Mouse (Mus musculus): Measurements from ENCODE around the gene Nr2f2.
A peak's percentile ranks its signal among the peaks of the same experiment; 100 is the strongest.

Gene Nr2f2

DNA sequence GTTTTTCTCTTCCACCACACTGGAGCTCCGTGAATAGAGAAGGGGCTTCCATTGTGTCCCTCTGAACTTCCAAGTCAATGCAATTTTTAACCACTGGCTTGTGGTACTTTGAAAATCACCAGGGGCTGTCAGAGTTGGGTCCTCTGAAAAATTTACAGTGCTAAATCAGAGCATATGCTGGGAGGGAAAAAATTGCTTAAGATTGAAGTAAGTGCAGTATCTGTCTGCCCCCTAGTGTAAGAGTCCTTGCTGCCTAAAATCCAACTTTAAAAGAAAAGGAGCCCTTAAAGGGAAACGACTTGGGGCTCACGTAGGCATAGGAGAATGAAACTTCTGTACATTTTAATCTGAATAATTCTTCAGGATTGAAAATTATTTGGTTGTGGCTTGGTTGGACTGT, 1.7 kb downstream of the Nr2f2 start:
- no peak for DNase-seq

DNA sequence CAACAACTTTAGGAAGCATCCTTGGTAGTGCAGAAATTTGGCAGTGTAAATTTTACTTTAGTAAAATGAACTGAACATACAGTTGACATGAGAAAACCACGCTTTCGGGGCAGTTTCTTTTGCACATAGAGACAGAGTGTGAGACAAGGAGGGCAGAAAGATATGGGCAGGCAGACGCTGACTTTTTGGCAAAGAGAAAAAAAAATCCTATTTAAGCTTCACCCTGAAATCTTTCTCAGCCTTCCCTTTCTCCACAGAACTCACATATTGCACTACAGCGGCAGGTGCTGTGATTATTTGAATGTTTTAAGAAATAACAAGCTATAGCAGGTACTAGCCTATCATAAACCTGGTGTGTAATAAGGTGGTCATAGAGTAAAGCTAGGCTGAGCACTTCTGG, 3.2 kb downstream of the Nr2f2 start:
- DNase-seq: no peak

DNA sequence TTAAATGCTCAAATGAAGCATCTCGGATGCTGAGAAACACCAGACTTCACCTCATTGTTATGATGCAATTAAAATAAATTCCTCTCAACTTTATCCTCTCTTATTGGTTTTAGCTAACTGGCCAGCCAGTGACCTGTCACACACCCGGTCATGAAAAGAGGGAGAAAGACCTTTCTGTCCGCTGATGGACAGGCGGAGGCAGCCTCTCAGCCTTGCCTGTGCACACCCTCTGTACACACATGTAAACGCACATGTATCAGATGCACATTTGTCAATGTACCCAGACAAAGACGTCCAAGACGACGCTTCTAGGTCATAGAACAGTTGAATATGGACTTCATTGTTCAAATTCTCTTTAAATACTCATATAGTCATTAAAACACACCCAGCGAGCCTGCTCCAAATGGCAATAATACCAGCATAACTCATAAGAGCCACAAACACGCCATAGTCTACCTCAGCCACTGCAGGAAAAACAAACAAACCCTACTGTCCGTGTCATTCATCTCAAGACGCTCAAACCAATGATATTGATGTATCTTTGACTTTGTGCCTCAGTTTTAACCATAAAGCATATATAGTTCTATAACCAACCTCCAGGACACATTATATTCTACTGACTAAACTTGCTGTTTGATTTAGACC, 3.9 kb downstream of the Nr2f2 start:
- DNase-seq: no peak

DNA sequence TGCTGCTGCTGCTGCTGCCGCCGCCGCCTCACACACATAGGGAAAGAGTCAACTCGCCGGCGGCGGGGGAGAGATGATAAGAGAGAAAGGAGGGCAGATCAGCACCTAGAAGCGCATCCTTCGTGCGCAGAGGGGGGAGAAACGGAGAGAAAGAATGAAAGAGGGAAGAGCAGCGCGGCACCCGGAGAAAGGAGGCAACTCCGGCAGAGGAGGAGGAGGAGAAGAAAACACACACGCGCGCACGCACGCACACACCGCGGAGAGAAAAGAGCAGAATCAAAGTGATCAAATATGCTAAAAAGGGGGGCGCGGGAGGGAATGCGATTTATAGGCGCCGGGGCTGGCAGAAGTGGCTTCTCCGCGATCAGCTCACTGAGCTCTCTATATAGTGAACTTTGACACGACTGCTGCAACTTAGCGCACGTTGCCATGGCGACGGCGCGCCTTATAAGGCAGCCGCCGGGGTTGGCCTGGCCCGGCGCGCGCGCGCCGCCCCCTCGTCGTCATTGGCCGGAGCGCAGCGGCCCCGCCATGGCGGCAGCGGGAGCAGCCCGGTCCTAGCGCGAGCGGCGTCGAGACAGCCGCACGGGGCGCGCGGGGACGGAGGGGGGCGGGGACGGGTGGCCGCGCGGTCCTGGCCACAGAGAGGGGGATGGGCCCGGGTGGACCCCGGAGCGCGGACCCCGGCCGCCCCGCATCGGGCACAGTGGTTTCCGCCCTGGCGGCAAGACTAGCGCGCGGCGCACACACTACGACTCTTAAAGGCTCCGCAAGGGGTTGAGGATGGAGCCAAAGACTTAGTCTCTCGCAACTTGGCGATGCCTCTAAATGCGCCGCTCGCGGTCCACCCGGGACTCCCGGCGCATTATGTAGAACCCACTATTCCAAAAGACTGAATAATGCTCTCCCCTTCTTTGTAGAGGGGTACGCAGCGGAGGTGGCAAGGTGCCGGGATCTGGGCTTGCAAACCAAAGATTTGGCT, 4.9 kb downstream of the Nr2f2 start:
- DNase-seq: peak; percentile 70

DNA sequence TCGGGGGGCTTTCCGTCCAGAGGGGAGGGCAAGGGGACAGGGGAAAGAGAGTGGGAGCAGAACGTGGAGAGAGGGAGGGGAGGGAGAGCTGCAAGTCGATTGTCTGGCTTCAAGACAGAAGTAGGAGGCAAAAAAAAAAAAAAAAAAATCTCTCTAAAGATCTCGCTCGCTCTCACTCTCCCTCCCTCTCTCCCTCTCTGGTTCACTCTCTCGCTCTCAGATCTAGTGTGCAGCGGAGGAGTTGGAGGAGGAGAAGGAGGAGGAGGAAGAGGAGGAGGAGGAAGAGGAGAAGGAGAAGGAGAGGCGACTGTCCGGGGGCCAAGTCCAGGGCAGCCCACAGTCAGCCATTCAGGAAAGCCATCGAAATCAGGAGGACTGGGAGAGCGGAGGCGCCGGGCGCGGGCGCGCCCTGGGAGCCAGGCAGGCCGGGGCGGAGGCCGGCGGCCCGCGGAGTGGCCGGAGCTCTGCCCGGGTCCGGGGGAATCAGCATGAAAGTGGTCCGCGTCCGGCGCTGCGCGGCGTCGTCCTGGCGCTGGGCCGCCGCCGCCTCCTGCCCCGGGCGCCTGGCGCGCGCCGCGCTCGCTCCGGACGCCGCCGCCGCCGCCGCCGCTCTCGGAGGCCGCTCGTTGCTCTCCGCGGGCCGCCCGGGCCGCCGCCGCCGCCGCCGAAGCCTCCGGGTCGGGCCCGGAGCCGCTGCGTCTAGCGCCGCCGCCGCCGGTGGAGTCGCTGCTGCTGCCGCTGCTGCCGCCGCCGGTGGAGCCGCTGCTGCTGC, 5.7 kb downstream of the Nr2f2 start:
- DNase-seq: no peak

DNA sequence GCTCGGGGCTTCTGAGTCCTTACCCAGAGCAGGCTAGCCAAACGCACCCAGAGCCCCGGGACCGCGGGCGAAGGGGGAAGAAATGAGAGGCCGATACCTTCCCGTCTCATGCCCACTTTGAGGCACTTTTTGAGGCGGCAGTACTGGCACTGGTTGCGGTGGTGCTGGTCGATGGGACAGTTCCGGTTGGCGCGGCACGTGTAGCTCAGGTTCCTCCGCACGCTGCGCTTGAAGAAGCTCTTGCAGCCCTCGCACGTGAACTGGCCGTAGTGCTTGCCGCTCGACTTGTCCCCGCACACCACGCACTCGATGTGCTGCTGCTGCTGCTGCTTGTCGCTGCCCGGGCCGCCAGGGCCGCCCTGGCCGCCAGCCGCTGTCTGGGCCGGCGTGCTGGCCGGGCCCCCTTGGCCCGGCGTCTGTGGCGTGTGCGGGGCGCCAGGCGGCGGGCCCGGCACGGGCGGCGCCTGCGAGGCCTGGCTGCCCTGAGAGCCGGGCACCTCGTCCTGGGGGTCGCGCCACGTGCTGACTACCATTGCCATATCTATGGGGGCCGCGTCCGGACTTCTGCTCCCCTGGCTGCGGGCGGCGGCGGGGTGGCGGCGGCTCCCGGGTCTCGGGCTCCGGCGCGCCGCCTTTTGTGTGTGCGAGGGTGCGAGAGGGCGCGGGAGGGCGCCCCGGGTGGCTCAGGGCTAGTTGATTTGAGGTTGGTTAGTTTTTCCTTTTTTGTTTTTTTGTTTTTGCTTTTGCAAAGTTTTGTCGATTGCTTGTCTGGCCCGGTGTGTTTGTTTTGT, 6.5 kb downstream of the Nr2f2 start:
- no peak for DNase-seq

DNA sequence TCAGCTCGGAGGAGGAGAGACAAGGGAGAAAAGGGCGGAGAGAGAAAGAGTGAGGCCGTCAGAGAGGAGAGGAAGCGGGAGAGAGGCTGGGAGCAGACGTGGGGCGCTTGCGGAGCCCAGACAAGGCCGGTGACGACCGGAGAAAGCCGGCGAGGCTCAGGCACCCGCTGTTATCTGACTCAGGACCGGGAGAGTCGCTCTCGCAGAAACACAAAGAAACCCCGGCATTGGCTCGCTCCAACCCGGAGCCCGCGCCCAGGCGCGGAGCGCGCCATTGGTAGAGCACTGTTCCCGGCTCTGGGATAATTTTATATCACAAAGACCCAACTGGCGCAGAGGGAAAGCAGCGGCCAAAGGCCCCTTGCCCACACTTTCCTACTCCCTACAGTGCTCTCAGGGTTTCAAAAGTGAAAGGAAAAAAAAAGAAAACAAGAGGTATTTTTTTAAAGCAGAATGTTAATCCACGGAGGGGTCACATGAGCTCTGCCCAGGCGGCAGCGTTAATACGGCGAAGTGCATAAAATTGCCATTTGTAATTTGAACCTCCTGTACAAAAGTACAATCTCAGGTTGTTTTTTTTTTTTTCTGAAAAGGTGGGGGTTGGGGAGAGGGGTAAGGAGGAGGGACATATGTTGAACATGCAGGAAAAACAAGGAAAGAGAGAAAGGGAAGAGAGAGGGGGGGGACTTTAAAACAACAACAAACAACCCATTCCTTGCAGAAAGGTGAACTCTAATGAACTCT, 7.5 kb downstream of the Nr2f2 start:
- DNase-seq: no peak

DNA sequence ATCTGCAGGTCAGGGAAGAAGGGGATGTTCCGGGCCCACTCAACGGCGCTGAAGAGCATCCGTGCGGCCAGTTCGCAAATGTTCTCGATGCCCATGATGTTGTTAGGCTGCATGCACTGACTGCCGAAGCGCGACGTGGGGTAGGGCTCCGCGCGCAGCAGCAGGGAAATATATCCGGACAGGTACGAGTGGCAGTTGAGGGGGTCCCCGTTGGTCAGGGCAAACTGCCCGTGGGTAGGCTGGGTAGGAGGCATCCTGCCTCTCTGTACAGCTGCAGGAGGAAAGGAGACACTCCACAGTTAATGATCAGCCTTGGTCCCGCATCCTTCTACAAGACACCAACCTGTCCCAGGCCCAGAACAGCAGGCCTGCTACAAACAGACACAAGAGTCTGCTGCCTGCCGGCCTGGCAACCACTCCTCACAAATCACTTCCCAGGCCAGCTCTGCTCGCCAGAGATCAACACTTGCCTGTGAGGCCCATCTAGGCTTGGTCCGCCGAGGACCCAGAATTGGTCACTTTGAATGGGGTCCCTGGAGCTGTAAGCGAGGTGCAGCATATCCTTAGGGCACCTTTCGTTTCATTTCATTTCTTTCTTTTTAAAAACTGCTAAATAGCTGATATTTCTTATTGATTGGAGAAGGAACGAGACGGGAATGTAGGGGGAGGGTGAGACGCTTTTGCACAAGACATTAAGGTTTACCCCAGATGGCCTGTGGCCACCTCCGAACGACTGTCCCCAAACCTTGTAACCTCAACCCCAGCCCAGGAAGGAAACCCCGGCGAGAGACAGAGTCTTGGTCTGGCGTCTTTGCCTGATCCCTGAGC, 8.3 kb downstream of the Nr2f2 start:
- DNase-seq: no peak

DNA sequence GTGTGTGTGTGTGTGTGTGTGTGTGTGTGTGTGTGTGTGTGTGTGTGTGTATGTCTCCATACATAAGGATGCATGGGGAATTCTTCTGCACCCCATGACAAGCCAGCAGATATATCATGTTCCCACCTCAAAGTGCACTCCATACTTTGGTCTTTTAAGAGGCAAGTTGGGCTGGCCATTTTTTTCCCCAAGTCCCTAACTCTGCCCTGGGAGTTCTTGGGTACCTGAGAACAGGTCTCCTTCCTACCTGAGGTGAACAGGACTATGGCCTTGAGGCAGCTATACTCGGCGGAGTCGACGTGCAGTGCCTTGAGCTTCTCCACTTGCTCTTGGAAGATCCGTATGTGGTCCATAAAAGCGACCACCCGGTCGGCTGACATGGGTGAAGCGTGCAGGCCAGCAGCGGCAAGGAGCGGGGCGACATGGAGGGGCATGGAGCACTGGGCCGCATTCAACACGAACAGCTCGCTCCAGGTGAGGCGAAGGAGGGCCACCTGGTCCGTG, 9.0 kb downstream of the Nr2f2 start:
- no peak for DNase-seq

DNA sequence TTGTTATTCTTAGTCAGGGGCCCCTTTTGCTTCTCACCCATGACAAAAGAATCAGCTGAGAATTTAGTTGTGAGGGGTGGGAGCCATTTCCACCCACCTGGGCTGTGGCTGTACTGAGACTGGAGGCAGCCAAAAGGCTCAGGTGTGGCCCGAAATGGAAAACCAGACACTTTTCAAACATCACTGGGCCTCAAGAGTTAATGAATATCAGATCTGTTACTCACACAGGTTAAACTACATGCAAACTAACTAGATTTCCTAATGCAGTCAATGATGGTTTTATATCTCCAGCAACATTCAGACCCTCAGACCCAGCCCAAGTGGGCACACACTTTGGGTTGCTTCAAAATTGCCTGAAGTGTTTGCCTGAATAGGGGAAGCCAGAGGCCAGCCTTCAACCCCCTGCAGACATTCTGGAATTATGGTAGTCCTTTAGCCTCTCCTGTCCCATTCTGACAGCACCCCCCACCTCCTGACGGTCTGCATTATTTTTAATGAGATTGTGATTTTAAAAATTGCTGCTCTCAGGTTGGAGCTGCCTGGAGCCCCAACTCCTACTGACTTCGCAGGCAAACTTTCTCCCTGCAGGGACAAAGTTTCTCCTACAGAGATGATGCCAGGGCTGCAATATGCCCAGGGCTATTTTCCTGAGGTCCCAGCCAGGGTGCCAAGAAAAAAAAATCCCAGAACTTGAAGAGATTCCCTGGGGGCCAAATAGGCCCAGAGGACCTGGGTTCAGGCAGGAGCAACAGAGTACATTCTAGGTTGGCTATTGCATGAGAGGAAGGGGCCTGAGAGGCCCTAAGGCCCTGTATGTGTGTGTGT, 9.6 kb downstream of the Nr2f2 start:
- no peak for DNase-seq

DNA sequence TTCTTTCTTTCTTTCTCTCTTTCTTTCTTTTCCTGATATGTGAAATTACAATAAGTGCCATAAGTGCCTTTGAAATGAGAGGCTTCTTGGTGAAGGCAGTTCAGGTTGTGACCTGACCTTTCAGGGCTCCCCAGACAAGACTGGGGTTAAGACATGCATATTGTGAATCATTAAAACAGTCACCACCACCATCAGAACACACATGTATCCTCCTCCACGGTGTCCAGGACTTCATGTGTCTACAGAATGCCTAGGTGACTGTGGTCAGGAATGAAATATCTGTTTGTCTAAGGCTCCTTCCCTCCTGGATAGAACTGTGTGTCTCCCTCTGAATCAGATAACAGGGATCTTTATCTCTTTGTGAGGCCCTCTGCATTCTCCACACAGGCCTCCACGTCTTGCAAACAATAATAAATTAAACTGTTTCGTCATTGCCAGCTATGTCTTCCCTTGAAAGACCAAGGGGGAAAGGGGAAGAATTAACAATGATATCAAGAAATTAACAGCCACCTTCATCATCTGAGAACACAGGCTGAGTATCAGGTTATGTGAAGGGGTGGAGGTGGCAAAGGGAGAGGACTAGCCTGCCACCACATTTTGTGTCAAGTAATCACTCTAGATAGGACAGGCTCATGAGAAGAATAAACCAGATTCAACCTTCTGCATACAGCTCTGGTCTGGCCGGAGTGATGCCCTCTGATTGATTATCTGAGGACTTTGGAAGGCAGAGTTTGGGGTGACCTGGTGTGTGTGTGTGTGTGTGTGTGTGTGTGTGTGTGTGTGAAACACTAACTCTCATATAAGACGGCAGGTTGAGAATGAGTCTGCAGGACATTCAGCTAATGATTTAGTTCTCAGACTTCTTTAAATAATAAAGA, 10.6 kb downstream of the Nr2f2 start:
- no peak for DNase-seq

DNA sequence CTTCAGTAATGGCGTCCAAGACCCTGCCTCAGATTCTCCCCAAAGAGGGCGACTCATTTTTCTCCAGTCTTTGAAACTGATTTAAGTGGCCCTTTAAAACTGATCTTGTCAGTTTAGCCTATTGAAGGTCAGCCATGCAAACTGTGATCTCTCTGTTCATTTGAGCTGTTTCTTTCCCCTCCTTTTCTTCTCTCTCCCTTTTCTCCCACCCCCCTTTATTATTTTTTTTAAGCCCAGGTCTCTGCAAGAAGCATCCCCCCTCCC, 11.2 kb downstream of the Nr2f2 start:
- no peak for DNase-seq

DNA sequence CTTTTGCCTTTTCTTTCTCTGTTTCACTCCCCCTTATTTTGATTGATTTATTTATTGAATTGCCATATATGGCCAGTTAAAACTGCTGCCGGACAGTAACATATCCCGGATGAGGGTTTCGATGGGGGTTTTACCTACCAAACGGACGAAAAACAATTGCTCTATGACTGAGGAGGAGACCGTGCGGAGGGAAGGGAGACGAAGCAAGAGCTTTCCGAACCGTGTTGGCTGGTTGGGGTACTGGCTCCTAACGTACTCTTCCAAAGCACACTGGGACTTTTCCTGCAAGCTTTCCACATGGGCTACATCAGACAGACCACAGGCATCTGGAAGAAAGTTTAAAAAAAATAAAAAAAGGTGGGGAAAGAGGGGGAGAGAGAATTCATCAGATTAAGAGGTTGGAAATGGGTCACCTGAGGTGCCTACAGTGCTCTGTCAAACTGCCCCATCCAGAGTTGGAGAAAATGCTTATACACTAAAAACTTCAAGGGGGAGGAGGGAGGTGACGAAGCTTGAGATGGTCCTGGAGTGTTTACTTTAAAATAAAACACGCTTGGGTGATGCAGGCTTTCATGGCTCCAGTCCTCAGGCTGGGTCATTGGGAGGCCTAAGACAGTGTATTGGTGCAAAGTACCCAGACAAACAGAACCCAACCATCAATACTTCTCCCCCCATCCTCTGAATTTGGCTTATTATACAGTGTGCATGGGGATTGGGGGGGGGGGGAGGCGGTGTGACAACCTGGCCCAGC, 11.8 kb downstream of the Nr2f2 start:
- no peak for DNase-seq

DNA sequence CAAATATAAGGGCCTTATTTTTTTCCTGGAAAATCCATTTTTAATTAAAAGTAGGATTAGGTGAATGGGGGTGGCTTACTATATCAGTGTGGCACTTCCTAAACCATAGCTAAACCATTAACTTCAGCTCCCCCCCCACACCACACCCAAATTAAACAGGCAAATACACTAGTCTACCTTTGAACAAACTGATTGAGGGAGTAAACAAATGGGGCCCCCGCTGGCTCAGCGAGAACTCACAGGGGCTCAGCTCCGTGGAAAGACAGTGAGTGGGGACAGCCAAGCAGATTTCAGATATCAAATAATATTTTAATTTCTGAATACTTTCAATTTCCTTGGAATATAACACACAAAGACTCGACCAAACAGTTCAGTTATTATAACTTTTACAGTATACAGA, 13.4 kb downstream of the Nr2f2 start:
- DNase-seq: no peak

DNA sequence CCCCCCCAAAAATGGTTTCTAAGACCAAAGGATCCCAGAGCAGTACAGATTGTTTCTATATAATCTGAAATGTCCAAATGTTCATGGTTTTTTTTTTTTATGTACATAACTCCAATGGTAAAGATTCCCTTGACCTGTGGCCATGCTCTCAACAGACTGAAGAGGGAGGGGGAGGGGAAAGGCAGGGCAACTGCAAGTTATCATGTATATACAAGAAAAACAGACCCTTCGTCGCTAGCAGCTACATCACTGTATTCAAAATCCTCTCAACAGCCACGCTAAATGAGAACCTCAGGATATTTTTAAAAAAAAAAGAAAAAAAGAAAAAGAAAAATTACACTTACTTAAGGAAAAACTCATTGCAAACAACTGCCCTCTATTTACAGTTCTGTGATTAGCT, 13.9 kb downstream of the Nr2f2 start:
- no peak for DNase-seq

DNA sequence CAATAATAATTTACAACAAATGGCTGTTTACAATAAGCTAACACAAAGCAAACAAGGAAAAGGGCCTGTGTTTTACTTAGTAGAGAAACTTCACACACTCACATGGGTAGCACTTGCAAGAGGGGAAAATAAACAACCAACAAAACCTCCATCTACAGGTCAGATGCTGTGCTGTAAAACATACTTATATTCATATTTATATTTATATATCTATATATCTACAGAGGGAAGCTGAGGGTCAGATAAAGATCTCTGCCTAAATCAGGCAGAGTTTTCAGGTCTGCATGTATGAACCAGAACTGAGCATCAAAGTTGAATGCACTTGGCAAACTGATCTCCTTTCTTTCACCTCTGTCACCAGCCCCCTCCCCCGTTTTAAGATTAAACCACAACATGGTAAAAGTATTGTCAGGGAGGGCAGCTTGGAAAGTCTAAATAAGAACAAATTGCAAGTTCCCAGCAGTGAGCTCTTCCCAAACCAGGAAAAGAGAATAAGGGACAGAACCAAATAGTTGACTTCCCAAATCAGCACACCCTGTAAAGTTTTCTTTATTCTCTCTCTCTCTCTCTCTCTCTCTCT, 14.5 kb downstream of the Nr2f2 start:
- DNase-seq: no peak

DNA sequence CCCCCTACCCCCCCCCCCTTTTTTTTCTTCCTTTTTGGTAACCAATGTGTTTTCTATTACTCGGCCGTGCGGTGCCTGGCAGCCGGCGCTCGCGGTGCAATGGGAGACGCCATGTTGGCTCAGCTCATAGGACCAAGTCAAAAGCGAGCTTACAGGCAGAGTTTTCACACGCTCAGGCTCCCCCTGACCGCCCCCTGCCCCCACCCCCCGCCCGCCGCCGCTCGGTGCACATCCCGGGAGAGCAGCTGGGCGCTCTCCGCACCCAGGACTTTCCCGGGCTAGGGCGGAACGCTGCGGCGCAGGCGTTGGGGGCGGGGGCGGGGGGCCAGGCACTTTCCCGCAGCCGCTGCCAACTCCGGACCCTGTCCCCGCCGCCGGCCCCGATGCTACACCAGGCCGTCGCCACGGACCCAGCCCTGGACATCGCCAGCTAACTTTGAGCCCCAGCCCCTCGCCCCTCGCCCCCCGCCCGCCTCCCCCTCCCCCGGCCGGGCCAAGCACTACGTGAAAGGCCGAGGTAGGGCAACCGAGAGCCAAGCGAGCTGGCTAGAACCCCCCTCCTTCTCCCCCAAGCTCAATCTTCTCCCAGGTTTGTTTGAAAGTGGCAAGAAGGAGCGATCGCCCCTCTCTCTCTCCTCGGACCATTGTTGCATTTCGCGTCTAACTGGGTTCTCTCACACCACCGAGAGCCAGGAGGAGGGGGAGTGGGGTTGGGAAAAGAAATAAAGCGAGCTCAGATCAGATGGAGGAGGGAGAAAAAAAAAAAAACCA, 15.6 kb downstream of the Nr2f2 start:
- no peak for DNase-seq

All from cerebellum, adult 11 months (tissue).